Mouse (Mus musculus) left cerebral cortex, adult 9 months (tissue): ENCODE measurements around the gene Slc6a12.

Source experiments
- DNase-seq, 2 experiments: peaks; one replicate each; pipeline ENCODE4 v3.0.0; 2022; ENCODE audit warnings: low spot score in 2 of 2

Slc6a12 gene

DNA sequence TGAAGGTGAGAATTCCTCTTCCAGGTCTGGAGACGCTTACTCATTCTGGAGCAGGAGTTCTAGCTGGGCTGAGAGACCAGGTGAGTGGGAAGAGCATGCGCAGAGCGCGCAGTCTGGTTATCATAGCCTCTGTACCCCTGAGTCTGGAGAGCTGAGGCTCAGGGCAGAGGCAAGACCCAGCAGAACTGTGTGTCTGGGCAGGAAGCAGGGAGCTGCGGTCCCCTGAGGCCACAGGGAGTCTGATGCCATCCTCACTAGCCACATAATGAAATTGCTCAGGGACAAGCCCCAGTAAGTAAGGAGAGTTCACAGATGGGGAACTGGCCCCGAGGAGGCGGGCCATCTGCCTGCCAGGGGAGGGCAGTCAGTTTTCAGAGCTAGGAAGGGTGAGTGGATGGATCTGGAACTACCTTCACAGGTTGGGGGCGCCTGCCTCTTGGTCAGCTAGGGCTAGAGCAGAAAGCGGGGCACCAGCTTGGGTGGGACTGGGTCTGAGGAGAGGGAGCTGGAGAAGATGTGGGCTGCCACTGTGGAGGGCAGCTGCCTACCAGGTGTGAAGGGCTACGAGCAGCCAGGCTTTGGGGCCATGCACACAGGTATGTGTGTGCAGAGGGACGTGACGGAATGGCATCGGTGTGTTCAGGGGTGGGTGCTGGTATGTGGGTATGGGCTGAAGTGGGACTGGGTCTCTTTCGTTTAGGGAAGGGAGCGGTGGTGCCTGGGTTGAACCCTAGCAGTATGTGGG lies at the start of gene Slc6a12:
Gene Slc6a12 (plus strand): TSS at position 51 of the 745 bp plus-strand sequence.
- DNase-seq, result no peak

DNA sequence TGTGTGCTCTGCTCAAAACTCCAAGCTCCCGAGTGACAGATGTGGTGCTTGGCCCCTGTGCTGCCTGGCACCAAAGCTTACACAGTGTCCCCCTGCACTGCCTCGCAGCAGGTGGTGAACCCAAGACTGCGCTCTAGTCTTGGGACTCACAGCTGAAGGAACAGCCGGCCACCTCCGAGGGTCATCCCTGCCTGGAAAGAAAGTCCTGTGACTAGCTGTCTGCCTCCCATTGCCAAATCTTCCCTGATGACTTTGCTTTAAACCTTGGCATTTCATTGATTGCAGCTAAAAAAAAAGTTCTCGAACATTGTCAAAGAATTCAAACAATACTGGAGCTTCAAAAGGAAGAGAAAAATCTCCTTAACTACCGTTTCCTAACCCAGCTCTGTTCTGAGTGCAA lies 43.6 kb upstream of the Slc6a12 start:
- DNase-seq, result no peak

DNA sequence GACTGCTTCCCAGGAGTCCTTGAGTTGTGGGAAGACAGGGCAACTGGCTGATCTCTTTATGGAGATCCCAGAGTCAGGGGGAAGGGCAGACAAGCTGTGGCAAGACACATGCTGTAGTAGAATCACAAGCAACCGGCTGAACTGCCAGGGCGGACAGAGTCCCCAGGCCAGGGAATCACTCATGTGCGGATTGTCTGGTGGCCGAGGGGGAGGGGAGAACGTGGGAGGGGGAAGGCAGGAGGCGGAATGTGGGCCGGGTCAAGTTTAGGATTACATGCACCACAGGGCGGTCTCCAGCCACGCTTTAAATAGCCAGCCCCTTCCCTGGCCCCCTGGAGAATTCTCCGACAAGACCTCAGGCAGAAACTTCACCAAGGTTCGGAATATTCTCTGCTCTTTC lies 42.9 kb upstream of the Slc6a12 start, which contains the start of gene Slc6a13:
Gene Slc6a13 (plus strand): TSS at position 274 of the 400 bp plus-strand sequence.
- DNase-seq, result no peak

DNA sequence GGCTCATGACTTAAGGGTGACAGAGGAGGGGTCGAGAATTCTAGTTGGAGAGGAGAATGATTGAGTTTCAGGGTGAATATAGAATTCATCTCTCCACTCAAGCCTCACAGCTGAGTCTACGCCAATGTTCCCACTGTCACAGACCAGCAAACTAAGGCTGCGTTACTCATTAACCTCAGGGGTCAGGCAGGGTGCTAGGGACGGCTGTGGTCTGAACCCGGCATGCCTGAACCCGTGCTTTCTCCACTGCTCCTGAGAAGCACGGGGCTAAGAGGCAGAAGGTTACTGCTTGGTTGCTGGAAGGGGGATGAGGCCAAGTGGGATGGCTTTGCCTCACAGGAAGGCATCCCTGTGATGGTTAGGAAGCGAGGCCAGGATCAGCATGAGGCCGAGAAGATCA lies 42.4 kb upstream of the Slc6a12 start:
- DNase-seq, result no peak

DNA sequence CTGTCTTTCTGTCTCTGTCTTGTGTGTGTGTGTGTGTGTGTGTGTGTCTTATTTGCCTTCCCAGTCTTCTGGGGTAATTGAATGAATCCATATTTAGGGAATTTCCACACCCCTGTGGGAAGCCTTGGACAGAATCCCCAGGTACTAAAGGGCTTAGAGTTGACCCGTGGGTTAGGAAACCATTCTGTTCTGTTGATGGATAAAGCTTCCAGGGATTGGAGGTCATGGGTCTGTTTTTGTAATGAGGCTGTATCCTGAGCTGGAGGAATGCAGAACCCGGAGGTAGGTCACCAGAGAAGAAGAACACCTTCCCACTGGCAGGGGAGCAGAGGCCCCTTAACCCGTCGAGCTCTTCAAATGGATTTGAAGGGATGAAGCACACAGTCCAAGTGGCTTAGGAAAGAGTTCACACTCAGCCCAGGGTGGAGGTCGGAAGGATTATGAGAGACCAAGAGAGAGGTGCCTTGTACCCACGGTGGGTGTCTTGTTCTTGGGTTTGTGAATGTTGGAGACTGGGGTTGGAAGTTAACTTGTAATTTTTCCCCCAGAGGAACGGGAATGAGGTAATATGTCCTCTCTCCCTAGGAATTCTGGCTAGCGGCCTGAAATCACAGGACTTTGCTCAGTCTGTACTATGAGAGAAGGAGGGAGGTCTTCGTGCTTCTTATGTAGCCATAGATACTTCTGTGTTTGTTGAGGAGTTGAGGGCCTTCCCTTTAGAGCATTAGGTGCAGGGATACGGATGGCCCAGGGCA lies 39.2 kb upstream of the Slc6a12 start:
- no peak for DNase-seq

DNA sequence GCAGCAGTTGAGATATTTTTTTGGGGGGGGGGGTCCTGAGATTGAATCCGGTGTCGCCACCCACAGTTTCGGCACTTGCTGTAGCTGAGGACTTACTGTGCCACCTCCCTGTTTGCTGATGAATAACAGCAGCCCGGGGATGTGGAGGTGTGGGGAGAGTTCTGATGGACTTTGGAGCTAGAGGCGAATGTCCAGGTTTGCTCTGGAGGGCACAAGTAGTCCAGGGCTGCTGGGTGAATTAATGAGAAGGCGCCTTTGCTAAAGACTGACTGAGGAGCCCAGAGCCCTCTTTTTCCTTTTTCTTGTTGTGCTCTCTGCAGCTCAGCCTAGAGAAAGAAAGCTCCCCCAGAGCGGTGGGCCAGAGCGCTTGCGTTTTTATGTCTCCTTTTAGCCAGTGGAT lies 38.2 kb upstream of the Slc6a12 start:
- no peak for DNase-seq

DNA sequence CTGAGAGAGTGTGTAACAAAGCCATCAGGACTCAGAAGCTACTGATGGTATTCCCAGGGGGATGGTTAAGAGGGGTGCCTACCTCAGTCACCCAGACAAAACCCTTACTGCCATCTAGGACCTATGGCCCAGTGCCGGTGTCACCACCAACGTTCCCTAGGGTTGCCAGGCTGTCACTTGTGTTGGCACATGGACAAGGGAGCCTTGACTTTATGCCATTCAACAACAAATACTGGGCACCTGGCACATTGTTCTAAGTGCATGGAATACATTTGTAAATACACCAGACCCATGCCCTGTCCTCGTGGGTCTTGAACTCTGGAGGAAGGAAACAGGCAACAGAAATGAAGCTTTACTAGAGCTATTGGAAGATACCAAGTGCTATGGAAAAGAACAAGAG lies 37.3 kb upstream of the Slc6a12 start:
- no peak for DNase-seq

DNA sequence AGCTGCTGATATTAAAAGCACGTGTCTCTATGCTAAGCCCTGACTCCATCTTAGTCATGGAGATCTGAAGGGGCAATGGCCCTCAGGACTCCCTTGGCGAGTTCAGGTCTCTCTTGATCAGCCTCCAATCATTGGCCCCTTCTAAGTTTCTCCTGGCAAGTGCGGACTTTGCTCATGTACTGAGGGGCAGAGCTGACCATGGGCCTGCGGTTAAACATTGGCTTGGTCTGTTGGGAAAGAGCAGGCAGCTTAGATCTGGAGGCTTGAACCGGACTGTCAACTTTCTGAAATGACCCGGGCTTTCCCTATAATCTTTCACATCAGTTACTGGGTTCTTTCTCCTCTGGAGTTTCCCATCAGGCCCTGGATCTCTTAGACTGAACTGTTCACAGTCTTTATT lies 31.9 kb upstream of the Slc6a12 start:
- no peak for DNase-seq

DNA sequence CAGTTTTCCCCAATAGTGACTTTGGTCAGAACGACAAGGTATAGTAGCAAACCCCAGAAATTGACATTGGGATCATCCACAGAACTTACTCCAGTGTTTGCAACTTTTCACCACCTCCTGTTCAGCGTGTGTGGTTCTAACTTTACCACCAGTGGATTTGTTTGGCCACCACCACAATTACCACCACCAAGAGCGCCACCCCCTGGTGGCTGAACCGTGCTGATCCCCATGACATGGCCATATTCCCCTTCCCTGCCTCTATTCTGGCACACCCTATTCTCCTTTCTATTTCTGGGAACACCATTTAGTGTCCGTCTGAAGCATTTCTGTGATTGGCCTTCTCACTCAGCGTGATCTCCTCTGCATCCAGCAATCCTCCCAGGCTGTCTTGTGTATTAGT lies 23.8 kb upstream of the Slc6a12 start:
- no peak for DNase-seq

DNA sequence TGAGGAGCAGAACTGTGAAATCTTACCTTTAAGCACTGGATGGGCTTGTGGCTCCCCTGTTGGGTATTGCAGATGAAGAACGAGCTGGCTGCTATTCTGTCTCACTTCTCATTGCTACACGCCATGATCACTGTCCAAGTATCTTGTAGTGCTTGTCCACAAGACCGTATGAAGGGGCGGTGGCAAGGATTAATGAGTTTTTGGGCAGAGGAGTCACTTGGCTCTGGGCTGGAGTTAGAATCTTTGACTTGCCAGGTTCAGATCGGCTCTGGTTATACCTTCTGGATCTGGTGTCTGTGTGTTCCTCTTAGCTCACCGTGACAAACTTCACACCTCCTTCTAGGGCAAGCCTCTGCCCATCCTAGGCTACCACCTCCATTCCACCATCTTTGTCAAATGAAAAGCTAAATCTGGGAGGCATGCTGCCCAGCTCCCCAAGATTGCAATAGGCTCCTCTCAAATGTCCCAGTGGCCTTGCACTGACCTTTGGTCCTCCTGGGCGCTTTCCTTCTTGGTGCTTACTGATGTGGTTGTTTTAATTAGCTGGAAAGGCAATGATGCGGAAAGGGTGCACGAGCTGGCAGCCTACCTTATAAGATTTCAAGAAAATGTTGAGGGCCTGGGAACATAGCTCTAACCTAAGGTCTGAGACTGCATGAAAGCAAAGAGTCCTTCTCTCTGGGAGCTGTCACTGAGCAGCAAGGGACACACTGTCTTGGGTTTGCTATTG lies 20.3 kb upstream of the Slc6a12 start:
- DNase-seq, result no peak

DNA sequence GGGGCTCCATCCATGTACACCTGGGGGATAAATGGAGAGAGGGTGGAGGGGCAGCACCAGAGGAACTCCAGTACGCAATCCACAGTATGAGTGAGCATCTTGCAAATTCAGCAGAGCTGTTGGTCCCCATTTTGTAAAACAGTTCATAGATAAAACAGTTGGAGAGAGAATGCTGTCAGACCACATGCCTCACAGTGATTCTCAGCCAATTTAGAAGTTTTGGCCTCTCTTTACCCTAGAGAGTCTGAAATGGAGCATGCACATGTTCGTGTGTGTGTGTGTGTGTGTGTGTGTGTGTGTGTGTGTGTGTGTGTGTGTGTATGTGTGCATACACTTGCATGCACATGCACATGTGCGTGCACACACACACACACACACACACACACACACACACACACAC lies 17.6 kb upstream of the Slc6a12 start:
- DNase-seq, result no peak

DNA sequence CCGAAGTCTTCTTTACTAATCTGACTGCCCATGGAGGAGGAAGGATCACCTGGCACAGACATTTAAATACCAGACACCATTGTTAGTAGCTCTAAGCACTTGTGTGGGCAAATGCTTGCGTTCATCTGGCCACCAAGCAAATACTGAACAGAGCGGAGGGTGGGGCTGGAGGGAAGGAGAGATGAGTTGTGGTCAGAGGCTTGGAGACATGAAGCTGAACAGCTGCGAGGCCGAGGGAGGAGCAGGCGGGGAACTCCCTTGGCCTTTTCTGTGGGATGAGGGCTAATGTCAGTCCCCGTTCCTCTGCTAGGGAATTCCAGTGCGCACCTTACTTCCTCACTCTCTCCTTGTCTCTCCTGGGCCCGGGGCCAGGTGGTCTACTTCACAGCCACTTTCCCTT lies 17.1 kb upstream of the Slc6a12 start:
- DNase-seq, result no peak

DNA sequence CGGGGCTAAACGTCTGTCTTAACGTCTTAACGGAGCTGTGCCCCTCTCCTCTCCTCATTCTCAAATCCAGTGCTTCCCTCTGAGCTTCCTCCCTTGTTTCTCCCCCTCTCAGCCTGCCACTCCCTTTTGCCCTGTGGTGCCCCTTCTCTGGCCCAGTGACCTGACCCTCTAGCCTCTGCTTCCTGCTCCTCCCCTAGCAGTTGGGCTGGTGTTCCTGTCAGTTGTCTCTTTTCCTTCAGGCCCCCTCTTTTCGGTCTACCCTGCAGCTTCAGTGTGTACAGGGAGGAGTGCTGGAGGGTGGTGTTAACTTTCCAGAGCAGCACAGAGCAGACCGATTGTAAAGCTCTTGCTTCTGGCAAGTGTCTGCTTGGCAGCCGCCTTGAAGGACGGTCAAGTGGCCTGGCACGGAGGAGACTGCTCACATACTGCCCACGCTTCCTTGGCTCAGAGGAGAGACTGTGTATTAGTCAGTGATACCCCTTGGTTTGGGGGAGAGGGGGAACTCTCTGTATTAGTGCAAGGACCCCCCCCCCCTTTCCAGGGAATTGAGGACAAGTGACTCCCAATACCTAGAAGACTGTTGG lies 16.3 kb upstream of the Slc6a12 start:
- no peak for DNase-seq

DNA sequence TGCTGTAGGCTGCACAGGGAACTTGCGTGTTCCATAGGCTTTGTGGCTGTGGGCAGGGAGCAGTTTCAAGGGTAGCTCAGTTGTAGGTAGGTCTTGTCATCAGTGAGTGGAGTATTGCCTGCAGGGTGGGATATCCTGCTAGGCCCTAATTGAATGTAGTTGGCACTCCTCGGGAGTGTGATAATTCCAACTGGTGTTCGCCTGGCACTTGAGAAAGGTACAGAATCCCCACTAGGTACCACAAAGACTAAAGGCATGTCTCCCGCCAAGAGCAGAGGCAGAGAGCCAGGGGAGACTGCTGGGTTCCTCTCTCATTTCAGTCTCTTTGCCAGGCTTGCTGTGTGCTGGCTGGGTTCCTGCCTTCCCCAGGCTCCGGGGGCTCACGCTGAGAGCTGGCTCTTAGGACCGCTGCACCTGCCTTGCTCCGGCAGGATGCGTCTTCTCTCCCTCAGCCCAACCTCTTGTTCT lies 14.4 kb upstream of the Slc6a12 start:
- DNase-seq, result peak in 1 of 2 experiments; percentile 33

DNA sequence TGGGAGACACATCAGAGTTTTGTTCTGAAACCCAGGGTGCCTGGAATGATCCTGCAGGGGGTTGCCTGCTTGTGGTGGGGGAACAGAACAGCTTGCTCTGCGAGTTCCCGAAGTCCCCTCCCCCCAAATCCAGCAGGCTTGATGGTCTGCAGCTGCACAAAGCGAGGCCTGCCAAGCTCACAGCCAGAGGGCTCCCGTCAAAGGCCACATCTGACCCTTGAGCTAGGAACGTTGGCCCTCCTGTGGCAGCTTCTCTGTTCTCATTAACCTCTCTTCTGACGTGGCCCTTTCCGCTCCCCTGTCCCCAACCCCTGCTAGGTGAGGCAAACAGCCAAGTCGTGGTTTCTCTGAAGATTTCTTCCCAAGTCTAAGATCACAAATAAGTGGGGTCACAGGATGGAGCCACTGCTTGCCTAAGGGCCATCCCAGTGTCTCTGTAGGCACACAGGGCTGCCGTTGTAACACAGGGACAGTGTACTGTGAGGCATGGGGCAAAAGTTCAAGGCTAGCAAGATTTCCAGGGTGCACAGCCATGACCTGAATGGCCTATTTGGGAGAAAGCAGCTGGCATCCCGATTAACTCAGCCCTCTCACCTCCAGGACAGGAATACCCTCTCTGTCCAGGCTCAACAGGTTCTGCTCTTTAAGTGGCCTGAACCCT lies 12.9 kb upstream of the Slc6a12 start:
- DNase-seq, result peak in 1 of 2 experiments; percentile 9

DNA sequence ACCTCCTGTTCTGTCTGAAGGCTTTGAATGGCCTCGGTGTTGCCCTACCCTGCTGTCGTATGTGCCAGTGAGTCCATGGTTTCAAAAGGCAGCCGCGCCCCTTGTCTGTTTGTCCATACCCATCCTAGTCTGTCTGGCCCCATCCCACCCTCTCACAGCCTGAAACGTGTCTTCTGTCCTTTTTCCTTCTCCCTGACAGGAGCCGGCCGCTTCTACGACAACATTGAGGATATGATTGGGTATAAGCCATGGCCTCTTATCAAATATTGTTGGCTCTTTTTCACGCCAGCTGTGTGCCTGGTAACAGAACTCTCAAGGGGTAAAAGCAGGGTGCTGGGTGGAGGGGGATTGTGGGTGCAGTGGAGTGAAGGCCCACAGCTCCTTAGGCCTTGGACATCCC lies 7.0 kb upstream of the Slc6a12 start:
- no peak for DNase-seq

DNA sequence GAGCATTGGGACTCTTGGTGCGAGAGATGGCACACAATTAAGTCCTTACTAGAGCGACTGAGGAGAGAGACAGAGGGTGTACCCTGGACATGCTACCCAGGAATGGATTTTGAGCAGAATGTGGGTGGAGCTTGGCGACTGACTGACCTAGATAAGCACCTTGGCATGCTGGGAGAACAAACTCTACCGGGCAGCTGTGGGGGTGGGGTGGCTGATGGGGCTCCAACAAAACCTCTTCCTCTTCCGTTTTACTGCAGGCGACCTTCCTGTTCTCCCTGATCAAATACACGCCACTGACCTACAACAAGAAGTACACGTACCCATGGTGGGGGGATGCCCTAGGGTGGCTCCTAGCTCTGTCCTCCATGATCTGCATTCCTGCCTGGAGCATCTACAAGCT lies 6.3 kb upstream of the Slc6a12 start:
- no peak for DNase-seq

DNA sequence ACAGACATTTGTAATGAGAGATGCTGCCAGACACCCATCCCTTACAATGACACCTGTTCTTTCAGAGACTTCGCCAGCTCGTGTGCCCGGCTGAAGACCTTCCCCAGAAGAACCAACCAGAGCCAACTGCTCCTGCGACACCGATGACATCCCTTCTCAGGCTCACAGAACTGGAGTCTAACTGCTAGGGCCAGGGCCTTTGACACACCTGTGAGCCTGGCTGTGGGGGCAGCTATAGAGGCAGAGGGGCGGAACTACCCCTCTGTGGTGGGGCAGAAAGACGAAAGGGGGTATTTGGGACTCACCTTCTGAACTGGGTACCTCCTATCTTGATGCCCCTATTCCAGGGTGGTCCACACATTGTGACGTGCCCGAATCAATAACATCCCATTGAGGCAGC lies 5.6 kb upstream of the Slc6a12 start:
- no peak for DNase-seq

DNA sequence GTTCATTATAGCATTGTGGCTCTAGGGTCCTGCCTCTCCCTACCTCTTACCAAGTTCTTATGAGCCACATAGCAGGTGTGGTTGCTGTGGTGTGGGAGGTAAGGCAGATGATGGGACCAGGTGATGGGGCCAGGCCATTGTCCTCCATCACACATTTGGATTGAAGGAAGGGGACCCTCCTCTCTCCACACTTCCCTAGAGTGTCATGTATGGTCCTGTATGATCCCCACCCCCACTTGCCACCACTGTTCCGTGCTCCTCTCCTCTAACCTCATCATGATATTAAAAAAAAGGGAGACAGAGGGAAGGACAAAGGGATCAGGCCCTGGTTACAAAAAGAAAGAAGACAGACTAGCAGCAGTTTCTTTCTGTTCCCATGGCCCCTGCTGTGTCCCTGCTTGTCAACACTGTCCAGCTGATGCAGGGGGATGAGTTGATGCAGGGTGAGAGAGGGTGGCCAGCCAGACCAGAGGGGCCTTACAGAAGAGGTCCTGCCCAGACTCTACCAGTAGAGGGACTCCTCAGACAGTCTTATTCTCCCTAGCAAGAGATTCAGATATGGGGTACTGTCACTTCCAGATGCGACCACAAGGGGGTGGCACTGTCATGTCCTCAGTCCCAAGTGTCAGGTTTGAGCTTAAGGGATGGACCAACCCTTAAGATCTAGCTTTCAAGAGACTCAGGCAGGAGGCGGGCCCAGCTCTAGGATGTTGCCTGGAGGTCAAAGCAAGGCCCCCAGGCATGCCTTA lies 4.9 kb upstream of the Slc6a12 start:
- DNase-seq, result peak; percentile 30 to 89

DNA sequence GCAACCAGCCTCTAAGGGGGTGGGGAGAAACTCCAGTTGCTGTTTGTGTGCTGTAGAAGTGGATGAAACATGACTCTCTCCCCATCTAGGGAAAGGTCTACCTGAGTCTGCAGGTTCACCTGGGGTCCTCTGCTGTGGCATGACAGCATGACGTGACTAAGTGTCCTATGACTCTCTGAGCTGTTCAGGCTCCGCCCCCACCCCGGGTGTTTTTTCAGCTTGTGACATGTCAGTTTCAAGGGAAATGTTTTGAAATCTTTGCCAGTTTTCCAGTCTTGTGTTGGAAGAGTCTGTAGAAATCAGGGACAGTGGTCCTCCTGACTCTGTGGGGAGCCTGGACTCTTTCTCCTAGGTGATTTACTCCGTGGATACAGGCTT lies 4.4 kb upstream of the Slc6a12 start:
- DNase-seq, result no peak

DNA sequence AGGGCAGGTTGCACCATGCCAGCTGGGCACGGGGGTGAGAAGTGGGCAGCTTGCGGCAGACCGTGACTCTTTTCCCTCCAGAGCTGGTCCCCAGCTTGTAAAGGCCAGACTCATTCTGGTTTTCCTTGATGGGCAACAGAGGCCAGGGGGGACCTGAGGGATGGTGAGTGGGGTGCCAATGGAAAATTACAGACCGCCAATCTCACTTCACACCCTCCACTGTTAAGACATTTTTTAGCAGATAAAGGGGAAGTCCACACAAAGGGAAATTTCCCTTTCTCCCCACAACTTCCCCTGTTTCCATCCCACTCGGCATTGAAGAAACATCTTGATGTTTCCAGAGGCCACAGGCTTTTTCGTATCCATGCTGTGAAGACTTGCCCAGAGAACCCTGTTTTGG lies 1.2 kb upstream of the Slc6a12 start:
- no peak for DNase-seq
